Mouse (Mus musculus) G1E (cell line): Measurements from ENCODE around the gene Il10.

Source experiments
- CTCF ChIP-seq: IDR thresholded peaks from 2 replicates; pipeline ENCODE4 v1.5.1; 2012; ENCODE audit warnings: low read depth, low read length, inconsistent platforms, mixed read lengths
- GATA1 ChIP-seq: IDR thresholded peaks from 2 replicates; pipeline ENCODE4 v1.6.1; 2012; ENCODE audit warnings: borderline replicate concordance, low read length, inconsistent platforms, mixed read lengths
- GATA2 ChIP-seq: IDR thresholded peaks from 2 replicates; pipeline ENCODE4 v1.6.1; 2012; ENCODE audit warnings: low read depth, low read length, inconsistent platforms, borderline replicate concordance
- POLR2AphosphoS5 ChIP-seq: IDR thresholded peaks from 2 replicates; pipeline ENCODE4 v1.6.1; 2012; ENCODE audit warnings: low read depth, low read length, inconsistent platforms; ENCODE audit not compliant: insufficient replicate concordance
- TAL1 ChIP-seq: conservative IDR thresholded peaks from 2 replicates; pipeline ENCODE4 v1.6.1; 2012; ENCODE audit warnings: low read depth, low read length, inconsistent platforms, mixed read lengths

- no peak for TF ChIP-seq CTCF
- no peak for TF ChIP-seq TAL1
- no peak for TF ChIP-seq POLR2AphosphoS5
- TF ChIP-seq GATA1: no peak
- TF ChIP-seq GATA2: no peak
Observed at GRCm38 (mm10) chr1:131021900-131022590, 2.4 kb downstream of the Il10 start.
